Mouse (Mus musculus) ES-E14 (cell line): ENCODE measurements at regions not wholly inside any gene's neighbourhood (a gene's known extent, or its start where the extent isn't known, plus 50 kb on each side); places are given as distances from the start of the nearest gene placed in this dataset.

Experiments used
- CHD2 ChIP-seq: IDR thresholded peaks from 2 replicates; pipeline ENCODE4 v1.6.1; 2014; ENCODE audit warnings: mild to moderate bottlenecking, low read depth, low read length, inconsistent platforms
- HCFC1 ChIP-seq: IDR thresholded peaks from 2 replicates; pipeline ENCODE4 v1.6.1; 2012; ENCODE audit warnings: low read length, inconsistent platforms, borderline replicate concordance; ENCODE audit not compliant: insufficient read depth
- MAFK ChIP-seq: IDR thresholded peaks from 2 replicates; pipeline ENCODE4 v1.6.1; 2014; ENCODE audit warnings: mild to moderate bottlenecking, low read depth, low read length, inconsistent platforms; ENCODE audit not compliant: insufficient read depth
- ZC3H11A ChIP-seq: IDR thresholded peaks from 2 replicates; pipeline ENCODE4 v1.6.1; 2012; ENCODE audit warnings: low read depth, mild to moderate bottlenecking, inconsistent platforms, low read length, borderline replicate concordance
- ZNF384 ChIP-seq: IDR thresholded peaks from 2 replicates; pipeline ENCODE4 v1.6.1; 2012; ENCODE audit warnings: low read depth, low read length, inconsistent platforms

GRCm38 (mm10) chr8:35204971-35205370 is 560.6 kb upstream of the Gm19410 start:
- TF ChIP-seq ZNF384 (no peak), ZC3H11A (no peak), MAFK (no peak), HCFC1 (no peak), CHD2 (no peak)
